Mouse (Mus musculus) midbrain, postnatal 0 days (tissue): ENCODE data around the gene Dnah17. TPM values are rescaled to one million over a fixed set of nuclear protein-coding genes. Genes with fewer than 3 reads are reported as not detected.
A peak's percentile ranks its signal among the peaks of the same experiment; 100 is the strongest.

Experiments used
- ATAC-seq: fragments of 200-750 bp; cut with Nextera tagmentation; 2 replicates; pipeline ENCODE4 v1.8.0; 2017; ENCODE audit warnings: moderate number of reproducible peaks, mild to moderate bottlenecking, moderate TSS enrichment, moderate library complexity; ENCODE audit not compliant: low FRiP score
- DNase-seq: peaks from one replicate; pipeline ENCODE4 v3.0.0-alpha.2; 2015; ENCODE audit warnings: low spot score
- H3K27ac ChIP-seq: fragments of 300-500 bp; sonication (generic); 2 replicates; pipeline ENCODE4 v1.5.1; 2014; ENCODE audit warnings: low read depth, mild to moderate bottlenecking, low read length, mixed read lengths
- H3K27me3 ChIP-seq: fragments of 300-500 bp; sonication (generic); 2 replicates; pipeline ENCODE4 v1.6.1; 2014; ENCODE audit warnings: low read length, control low read depth, mixed read lengths; ENCODE audit not compliant: insufficient read depth
- H3K36me3 ChIP-seq: fragments of 300-500 bp; sonication (generic); 2 replicates; pipeline ENCODE4 v1.6.1; 2014; ENCODE audit warnings: low read length, control low read depth, mixed read lengths; ENCODE audit not compliant: insufficient read depth
- H3K4me1 ChIP-seq: fragments of 300-500 bp; sonication (generic); 2 replicates; pipeline ENCODE4 v1.6.1; 2014; ENCODE audit warnings: mild to moderate bottlenecking, control low read depth, antibody characterized with exemption, low read length, mixed read lengths; ENCODE audit not compliant: insufficient read depth
- H3K4me2 ChIP-seq: fragments of 300-500 bp; sonication (generic); 2 replicates; pipeline ENCODE4 v1.6.1; 2014; ENCODE audit warnings: low read depth, mild to moderate bottlenecking, low read length, mixed read lengths; ENCODE audit not compliant: poor library complexity, severe bottlenecking
- H3K4me3 ChIP-seq: fragments of 300-500 bp; sonication (generic); 2 replicates; pipeline ENCODE4 v1.5.1; 2014; ENCODE audit warnings: low read depth, mild to moderate bottlenecking, low read length, moderate library complexity
- H3K9ac ChIP-seq: fragments of 300-500 bp; sonication (generic); replicated peaks from 2 replicates; pipeline ENCODE4 v1.6.1; 2014; ENCODE audit warnings: mild to moderate bottlenecking, low read length, moderate library complexity, mixed read lengths; ENCODE audit not compliant: poor library complexity, severe bottlenecking
- H3K9me3 ChIP-seq: fragments of 300-500 bp; sonication (generic); 2 replicates; pipeline ENCODE4 v1.6.1; 2016; ENCODE audit warnings: low read length, control low read depth
- CTCF ChIP-seq: IDR thresholded peaks from 2 replicates; pipeline ENCODE4 v1.5.1; 2016; ENCODE audit warnings: antibody characterized with exemption, mild to moderate bottlenecking
- WGBS: fragments of 180-500 bp; shearing (Covaris S2); extraction: QIAGEN DNeasy Blood & Tissue Kit; methylation state at CpG from one replicate; pipeline ENCODE4 v1.1.7; 2014; 5-methylcytosine and 5-hydroxymethylcytosine counted together
- polyA plus RNA-seq: library from polyadenylated mRNA; unstranded; fragments of >200 nt; fragmentation: Nextera tagmentation; extraction: Ambion mirVana; gene quantifications from 2 replicates; pipeline ENCODE4 v1.2.1, GENCODE M21; 2015
- total RNA-seq: library from RNA; depleted of rRNA; stranded (reverse); fragments of >200 nt; gene quantifications from 2 replicates; pipeline ENCODE4 v1.2.3, GENCODE M21; 2014

The Dnah17 gene
- total and polyA plus RNA-seq, 2 experiments from 2014 or later = 0.05 to 0.20 TPM

GRCm38 (mm10) chr11:118082294-118082693 lies 48.1 kb downstream of the Dnah17 start:
- Histone ChIP-seq H3K9me3 (no peaks in the 10 kb centered on the region), H3K4me3 (no peak overlapping the region), H3K27me3 (no peaks in the 10 kb centered on the region), H3K9ac (no peak overlapping the region), H3K4me1 (no peaks in the 10 kb centered on the region), H3K36me3 (no peaks in the 10 kb centered on the region), H3K4me2 (no peak overlapping the region), H3K27ac (no peak overlapping the region)
- DNase-seq (no peak), ATAC-seq (no peak)
- WGBS = 90% methylated on average over 14 of the region's 14 CpGs
- TF ChIP-seq CTCF = no peak

DNA sequence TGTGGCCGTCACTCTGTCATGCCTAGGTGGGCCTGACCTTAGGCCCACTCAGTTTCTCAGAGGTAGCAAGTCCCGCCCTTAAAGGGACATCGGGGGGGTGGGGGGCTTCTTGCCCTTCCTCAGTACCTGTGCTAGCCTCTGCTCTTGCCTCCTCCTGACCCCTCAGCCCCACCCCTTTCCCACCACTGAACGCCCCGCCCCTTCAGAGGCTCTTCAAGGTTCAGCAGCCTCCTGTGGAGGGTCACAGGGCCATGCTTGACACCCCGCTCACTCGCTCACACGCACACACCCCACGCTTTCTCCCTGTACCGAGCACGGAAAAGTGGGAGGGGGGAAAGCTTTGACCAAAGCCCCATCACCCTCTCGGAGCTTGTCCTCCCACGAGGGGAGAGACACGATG lies 50.7 kb downstream of the Dnah17 start:
- Histone ChIP-seq H3K27me3 (no peaks in the 10 kb centered on the region), H3K9ac (no peak overlapping the region), H3K4me3 (no peak overlapping the region), H3K4me1 (no peaks in the 10 kb centered on the region), H3K9me3 (no peaks in the 10 kb centered on the region), H3K27ac (no peak overlapping the region), H3K4me2 (no peak overlapping the region), H3K36me3 (no peaks in the 10 kb centered on the region)
- no peak for ATAC-seq
- WGBS = 82% methylated on average over 14 of the region's 14 CpGs
- DNase-seq = no peak
- TF ChIP-seq CTCF = no peak

DNA sequence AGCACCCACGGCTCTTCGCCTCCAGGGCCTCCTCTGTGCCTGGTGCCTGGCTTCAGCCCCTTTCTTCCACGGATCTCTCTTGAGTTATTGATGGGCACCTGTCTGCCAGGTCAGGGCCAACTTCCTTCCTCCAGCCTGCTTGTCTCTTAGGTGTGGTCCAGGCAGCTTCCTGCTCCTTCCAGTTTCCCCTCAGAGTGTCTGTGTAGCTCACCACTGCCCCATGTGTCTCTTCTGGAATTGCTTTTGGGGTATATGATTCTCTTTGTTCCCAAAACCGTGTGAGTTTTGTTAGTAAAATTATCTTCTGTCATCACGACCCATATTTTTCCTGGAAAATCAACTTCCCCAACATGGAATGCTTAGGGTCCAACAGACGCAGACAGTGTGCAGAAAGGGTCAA lies 53.5 kb downstream of the Dnah17 start:
- Histone ChIP-seq H3K4me1 (no peaks in the 10 kb centered on the region), H3K27ac (no peak overlapping the region), H3K27me3 (no peaks in the 10 kb centered on the region), H3K9ac (no peak overlapping the region), H3K4me3 (no peak overlapping the region), H3K36me3 (no peaks in the 10 kb centered on the region), H3K4me2 (no peak overlapping the region), H3K9me3 (no peaks in the 10 kb centered on the region)
- TF ChIP-seq CTCF = 0 out of 2 replicates have a peak, but pooled peaks have one; percentile 29
- DNase-seq (no peak), ATAC-seq (no peak)
- 86% methylated on average over 6 of the region's 6 CpGs for WGBS

- Histone ChIP-seq H3K9ac (no peak overlapping the region), H3K4me3 (no peak overlapping the region), H3K9me3 (no peaks in the 10 kb centered on the region), H3K36me3 (no peaks in the 10 kb centered on the region), H3K4me1 (no peaks in the 10 kb centered on the region), H3K27me3 (no peaks in the 10 kb centered on the region), H3K4me2 (no peak overlapping the region), H3K27ac (no peak overlapping the region)
- DNase-seq = no peak
- TF ChIP-seq CTCF = no peak
- no peak for ATAC-seq
- 81% methylated on average over 17 of the region's 17 CpGs for WGBS
These were observed 55.4 kb downstream of the Dnah17 start for GRCm38 (mm10) chr11:118075035-118075522.

DNA sequence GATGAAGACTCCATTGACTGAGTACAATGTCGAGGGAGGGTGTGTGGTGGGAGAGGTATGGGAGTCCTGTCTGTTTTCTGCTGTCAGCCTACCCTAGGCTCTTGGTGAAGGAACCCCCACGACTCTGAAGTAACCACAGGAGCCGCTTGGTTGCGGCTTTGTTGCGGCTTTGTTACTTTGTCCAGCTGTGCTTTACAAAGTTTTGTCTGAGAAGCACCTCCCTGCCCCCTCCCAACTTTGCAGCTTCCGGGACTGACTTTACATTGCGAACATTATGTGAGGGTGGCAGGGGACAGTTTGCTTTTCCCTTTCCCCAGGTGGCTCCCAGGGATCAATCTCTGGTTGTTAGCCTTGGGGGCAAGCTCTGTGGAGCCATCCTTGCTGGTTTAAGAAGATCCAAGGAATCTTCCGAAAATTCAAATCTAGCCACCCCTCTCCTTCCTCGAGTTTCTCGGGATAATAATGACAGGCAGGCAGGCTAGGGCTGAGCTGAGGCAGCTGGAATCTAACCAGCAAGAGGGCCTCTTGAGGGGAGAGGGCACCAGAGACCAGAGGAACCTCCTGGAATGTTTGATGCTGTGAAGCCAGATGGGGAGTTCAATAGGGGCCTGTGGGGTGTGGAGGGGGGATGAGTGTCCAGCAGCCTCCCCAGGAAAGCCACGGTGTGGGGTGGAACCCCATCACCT lies 59.1 kb downstream of the Dnah17 start:
- Histone ChIP-seq H3K9me3 (no peaks in the 10 kb centered on the region), H3K27me3 (no peaks in the 10 kb centered on the region), H3K4me2 (no peak overlapping the region), H3K36me3 (no peaks in the 10 kb centered on the region), H3K4me1 (no peaks in the 10 kb centered on the region), H3K4me3 (no peak overlapping the region), H3K27ac (no peak overlapping the region), H3K9ac (no peak overlapping the region)
- TF ChIP-seq CTCF = no peak
- DNase-seq (no peak), ATAC-seq (no peak)
- 27% methylated on average over 11 of the region's 11 CpGs for WGBS

- Histone ChIP-seq H3K9me3 (no peaks in the 10 kb centered on the region), H3K36me3 (no peaks in the 10 kb centered on the region), H3K4me2 (no peak overlapping the region), H3K4me3 (no peak overlapping the region), H3K4me1 (no peaks in the 10 kb centered on the region), H3K9ac (no peak overlapping the region), H3K27me3 (no peaks in the 10 kb centered on the region), H3K27ac (no peak overlapping the region)
- DNase-seq (peak; percentile 35), ATAC-seq (no peak)
- no peak for TF ChIP-seq CTCF
- WGBS = 75% methylated on average over 16 of the region's 16 CpGs
These were observed 61.6 kb downstream of the Dnah17 start for GRCm38 (mm10) chr11:118068812-118069332.
